Mouse (Mus musculus) c-Kit-positive CD71-positive TER-119-positive erythroid progenitor cells, embryonic 14.5 days (primary cell): ENCODE results near the gene Lrfn4.
A peak's percentile ranks its signal among the peaks of the same experiment; 100 is the strongest.

Experiments
- DNase-seq: peaks from one replicate; pipeline ENCODE4 v3.0.0-alpha.2; 2013; ENCODE audit warnings: low spot score

Lrfn4 gene

DNA sequence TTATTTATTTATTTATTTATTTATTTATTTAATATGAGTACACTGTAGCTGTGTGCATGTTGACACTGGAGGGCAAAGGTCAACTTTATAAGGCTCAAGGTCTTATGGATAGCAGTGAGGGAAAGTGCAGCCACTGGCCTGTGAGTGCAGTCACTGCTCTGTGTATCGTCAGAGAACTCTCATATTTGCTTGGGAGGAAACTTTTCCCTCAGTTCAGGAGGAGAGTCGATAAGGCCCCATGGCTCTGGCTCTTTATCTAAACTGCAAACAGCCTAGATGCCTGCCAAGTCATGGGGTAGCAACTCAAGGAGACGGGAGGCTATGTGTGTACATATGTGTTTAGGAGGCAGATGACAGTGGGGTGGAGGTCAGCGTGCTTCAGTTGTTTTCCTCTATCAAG lies 46.6 kb downstream of the Lrfn4 start:
- DNase-seq, result peak; percentile 79

DNA sequence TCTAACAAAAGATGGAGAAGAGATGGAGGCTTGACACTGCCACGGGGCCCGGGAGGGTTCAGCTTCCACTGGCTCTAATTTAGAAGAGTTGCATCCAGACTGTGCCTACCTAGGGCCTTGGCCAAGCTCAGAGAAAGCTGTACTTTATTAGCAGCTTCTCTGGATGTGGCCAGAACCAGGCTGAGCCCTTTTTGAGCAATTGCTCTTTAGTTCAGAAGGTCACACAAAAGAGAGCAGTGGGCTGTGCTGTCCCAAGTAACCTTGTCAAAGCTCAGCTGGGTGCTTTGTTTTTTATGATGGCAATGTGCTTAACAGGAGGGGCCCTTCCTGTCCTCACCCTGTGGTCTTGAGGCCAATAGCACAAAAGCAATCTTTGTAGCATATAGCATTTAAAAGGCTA lies 47.8 kb downstream of the Lrfn4 start:
- no peak for DNase-seq

DNA sequence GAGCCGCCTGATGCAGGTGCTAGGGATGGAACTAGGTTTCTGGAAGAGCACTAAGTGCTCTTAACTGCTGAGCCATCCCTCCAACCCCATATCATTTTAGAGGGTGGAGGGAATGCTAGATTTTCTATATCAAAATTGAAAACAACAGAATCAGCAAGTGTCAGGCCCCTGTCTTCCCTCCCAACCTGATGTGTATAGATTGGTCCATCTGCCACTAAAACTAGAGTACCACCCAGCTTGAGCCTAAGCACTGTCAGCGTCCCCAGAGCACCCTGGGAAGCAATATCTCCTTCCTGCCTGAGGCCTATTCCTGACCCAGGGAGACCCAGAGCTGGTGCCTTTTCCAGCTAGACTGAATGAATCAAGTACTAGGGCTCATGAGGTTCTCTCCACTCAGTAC lies 48.6 kb downstream of the Lrfn4 start:
- DNase-seq, result peak; percentile 55

DNA sequence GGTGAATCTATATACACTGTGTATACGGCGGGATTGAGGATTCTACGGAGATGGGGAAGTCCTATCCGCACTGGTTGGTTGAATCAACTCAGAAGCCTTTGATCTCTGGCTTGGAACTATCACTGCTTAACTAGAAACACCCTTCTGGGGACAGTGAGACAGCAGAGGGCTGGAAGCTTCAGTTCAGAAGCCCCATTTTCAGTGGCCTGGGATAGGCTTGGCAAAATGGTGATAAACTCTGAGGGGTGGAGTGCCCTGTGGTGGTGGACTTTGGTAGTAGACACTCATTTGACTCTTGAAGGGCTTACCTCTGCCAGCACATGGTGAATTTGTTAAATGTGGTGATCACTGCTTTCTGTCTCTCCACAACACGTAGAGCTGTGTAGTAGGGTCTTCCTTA lies 49.8 kb downstream of the Lrfn4 start:
- DNase-seq, result no peak
